Mouse (Mus musculus): ENCODE results near the gene Tubb4b.

Tubb4b gene

GRCm38 (mm10) chr2:25225811-25226379 lies 1.4 kb upstream of the Tubb4b start:
- DNase-seq (ENCODE audit: extremely low spot score, low read depth, low spot score) = no peak

- DNase-seq (ENCODE audit: extremely low spot score, low read depth, low spot score) = peak; percentile 98
Measured at GRCm38 (mm10) chr2:25224766-25225752, 557 bp upstream of the Tubb4b start.

GRCm38 (mm10) chr2:25223681-25224491 lies 616 bp downstream of the Tubb4b start:
- no peak for DNase-seq (ENCODE audit: extremely low spot score, low read depth, low spot score)

- DNase-seq (ENCODE audit: extremely low spot score, low read depth, low spot score) = no peak
Measured at GRCm38 (mm10) chr2:25221331-25221772, 3.1 kb downstream of the Tubb4b start.

- DNase-seq (ENCODE audit: extremely low spot score, low read depth, low spot score) = no peak
Measured at GRCm38 (mm10) chr2:25218445-25218844, 6.1 kb downstream of the Tubb4b start, which contains the start of gene Fam166a. TSS of gene Fam166a (plus strand) at chr2:25218745.

- DNase-seq (ENCODE audit: extremely low spot score, low read depth, low spot score) = no peak
Measured at GRCm38 (mm10) chr2:25217666-25218065, 6.8 kb downstream of the Tubb4b start.

- no peak for DNase-seq (ENCODE audit: extremely low spot score, low read depth, low spot score)
Measured at GRCm38 (mm10) chr2:25214444-25214843, 10.1 kb downstream of the Tubb4b start, which contains the start of gene Stpg3. TSS of gene Stpg3 (minus strand) at chr2:25214637.

- DNase-seq (ENCODE audit: extremely low spot score, low read depth, low spot score) = no peak
Measured at GRCm38 (mm10) chr2:25213266-25213865, 11.1 kb downstream of the Tubb4b start.

- no peak for DNase-seq (ENCODE audit: extremely low spot score, low read depth, low spot score)
Measured at GRCm38 (mm10) chr2:25211121-25211670, 13.3 kb downstream of the Tubb4b start, which contains the start of gene Nelfb. TSS of gene Nelfb (minus strand) at chr2:25211489.

GRCm38 (mm10) chr2:25210686-25211085 lies 13.8 kb downstream of the Tubb4b start:
- DNase-seq (ENCODE audit: extremely low spot score, low read depth, low spot score) = no peak

- DNase-seq (ENCODE audit: extremely low spot score, low read depth, low spot score) = no peak
Measured at GRCm38 (mm10) chr2:25207593-25207992, 16.9 kb downstream of the Tubb4b start.

- no peak for DNase-seq (ENCODE audit: extremely low spot score, low read depth, low spot score)
Measured at GRCm38 (mm10) chr2:25203631-25204214, 20.8 kb downstream of the Tubb4b start.

GRCm38 (mm10) chr2:25200631-25201030 lies 23.9 kb downstream of the Tubb4b start:
- no peak for DNase-seq (ENCODE audit: extremely low spot score, low read depth, low spot score)

- no peak for DNase-seq (ENCODE audit: extremely low spot score, low read depth, low spot score)
Measured at GRCm38 (mm10) chr2:25197946-25198345, 26.6 kb downstream of the Tubb4b start.

- DNase-seq (ENCODE audit: extremely low spot score, low read depth, low spot score) = no peak
Measured at GRCm38 (mm10) chr2:25197191-25197590, 27.3 kb downstream of the Tubb4b start.

GRCm38 (mm10) chr2:25196172-25196954 lies 28.1 kb downstream of the Tubb4b start, which contains the start of gene Tor4a:
TSS of gene Tor4a (minus strand) at chr2:25196886.
- DNase-seq (ENCODE audit: extremely low spot score, low read depth, low spot score) = no peak

- DNase-seq (ENCODE audit: extremely low spot score, low read depth, low spot score) = no peak
Measured at GRCm38 (mm10) chr2:25195211-25196156, 29.0 kb downstream of the Tubb4b start.

Measured in hindlimb bud, embryonic 11.5 days (tissue).